Mouse (Mus musculus): ENCODE results near the gene Sh3gl2. TPM values are rescaled to one million over a fixed set of nuclear protein-coding genes. Genes with fewer than 3 reads are reported as not detected.

Sh3gl2 gene
- polyA plus RNA-seq, 1 experiment from 2014 or later: 0.67 TPM

GRCm38 (mm10) chr4:85267456-85267855, 62.5 kb downstream of the Sh3gl2 start:
- no peaks in the 10 kb centered on the region for H3K27me3 ChIP-seq (replicated peaks; ENCODE audit: control insufficient read depth, insufficient read depth, low read length)
- no peaks in the 10 kb centered on the region for H3K4me1 ChIP-seq (replicated peaks; ENCODE audit: control insufficient read depth, insufficient read depth, low read length)
- no peaks in the 10 kb centered on the region for H3K9me3 ChIP-seq (ENCODE audit: control insufficient read depth, low read length)
- no peak for DNase-seq (ENCODE audit: low spot score)
- no peak overlapping the region for H3K27ac ChIP-seq (ENCODE audit: low read depth, low read length)
- no peak overlapping the region for H3K4me2 ChIP-seq
- H3K4me3 ChIP-seq (ENCODE audit: low read depth, low read length): no peak overlapping the region
- WGBS: 73% methylated on average over 2 of the region's 2 CpGs
- H3K36me3 ChIP-seq (ENCODE audit: control insufficient read depth, insufficient read depth, low read length): no peaks in the 10 kb centered on the region
- H3K9ac ChIP-seq (ENCODE audit: low read depth, low read length): no peak overlapping the region
- no peak for ATAC-seq (replicated peaks; ENCODE audit: low FRiP score)

GRCm38 (mm10) chr4:85272877-85273276, 68.0 kb downstream of the Sh3gl2 start:
- 84% methylated on average over 4 of the region's 4 CpGs for WGBS
- Histone ChIP-seq H3K36me3 (ENCODE audit: control insufficient read depth, insufficient read depth, low read length) (no peaks in the 10 kb centered on the region), H3K9me3 (ENCODE audit: control insufficient read depth, low read length) (no peaks in the 10 kb centered on the region), H3K27ac (ENCODE audit: low read depth, low read length) (no peak overlapping the region), H3K4me2 (no peak overlapping the region), H3K27me3 (replicated peaks; ENCODE audit: control insufficient read depth, insufficient read depth, low read length) (no peaks in the 10 kb centered on the region), H3K9ac (ENCODE audit: low read depth, low read length) (no peak overlapping the region), H3K4me3 (ENCODE audit: low read depth, low read length) (no peak overlapping the region), H3K4me1 (replicated peaks; ENCODE audit: control insufficient read depth, insufficient read depth, low read length) (no peaks in the 10 kb centered on the region)
- no peak for DNase-seq (ENCODE audit: low spot score)
- no peak for ATAC-seq (replicated peaks; ENCODE audit: low FRiP score)

- Histone ChIP-seq H3K9me3 (ENCODE audit: control insufficient read depth, low read length) (no peaks in the 10 kb centered on the region), H3K4me2 (no peak overlapping the region), H3K27ac (ENCODE audit: low read depth, low read length) (no peak overlapping the region), H3K36me3 (ENCODE audit: control insufficient read depth, insufficient read depth, low read length) (no peaks in the 10 kb centered on the region), H3K4me3 (ENCODE audit: low read depth, low read length) (no peak overlapping the region), H3K9ac (ENCODE audit: low read depth, low read length) (no peak overlapping the region), H3K4me1 (replicated peaks; ENCODE audit: control insufficient read depth, insufficient read depth, low read length) (no peaks in the 10 kb centered on the region), H3K27me3 (replicated peaks; ENCODE audit: control insufficient read depth, insufficient read depth, low read length) (no peaks in the 10 kb centered on the region)
- DNase-seq (ENCODE audit: low spot score) (no peak), ATAC-seq (replicated peaks; ENCODE audit: low FRiP score) (no peak)
- 71% methylated on average over 3 of the region's 3 CpGs for WGBS
Measured at GRCm38 (mm10) chr4:85273452-85273851, 68.5 kb downstream of the Sh3gl2 start.

- WGBS: 93% methylated on average over 9 of the region's 9 CpGs
- no peak overlapping the region for H3K27ac ChIP-seq (ENCODE audit: low read depth, low read length)
- no peak for DNase-seq (ENCODE audit: low spot score)
- no peaks in the 10 kb centered on the region for H3K36me3 ChIP-seq (ENCODE audit: control insufficient read depth, insufficient read depth, low read length)
- no peaks in the 10 kb centered on the region for H3K27me3 ChIP-seq (replicated peaks; ENCODE audit: control insufficient read depth, insufficient read depth, low read length)
- ATAC-seq (replicated peaks; ENCODE audit: low FRiP score): no peak
- no peak overlapping the region for H3K4me2 ChIP-seq
- no peaks in the 10 kb centered on the region for H3K9me3 ChIP-seq (ENCODE audit: control insufficient read depth, low read length)
- no peak overlapping the region for H3K9ac ChIP-seq (ENCODE audit: low read depth, low read length)
- no peak overlapping the region for H3K4me3 ChIP-seq (ENCODE audit: low read depth, low read length)
- H3K4me1 ChIP-seq (replicated peaks; ENCODE audit: control insufficient read depth, insufficient read depth, low read length): no peaks in the 10 kb centered on the region
Measured at GRCm38 (mm10) chr4:85283151-85283550, 78.2 kb downstream of the Sh3gl2 start.

- WGBS: 70% methylated on average over 1 of the region's 1 CpGs
- no peak overlapping the region for H3K27ac ChIP-seq (ENCODE audit: low read depth, low read length)
- no peak overlapping the region for H3K9ac ChIP-seq (ENCODE audit: low read depth, low read length)
- H3K9me3 ChIP-seq (ENCODE audit: control insufficient read depth, low read length): no peaks in the 10 kb centered on the region
- no peaks in the 10 kb centered on the region for H3K36me3 ChIP-seq (ENCODE audit: control insufficient read depth, insufficient read depth, low read length)
- no peaks in the 10 kb centered on the region for H3K4me1 ChIP-seq (replicated peaks; ENCODE audit: control insufficient read depth, insufficient read depth, low read length)
- H3K4me3 ChIP-seq (ENCODE audit: low read depth, low read length): no peak overlapping the region
- DNase-seq (ENCODE audit: low spot score) (no peak), ATAC-seq (replicated peaks; ENCODE audit: low FRiP score) (no peak)
- H3K27me3 ChIP-seq (replicated peaks; ENCODE audit: control insufficient read depth, insufficient read depth, low read length): no peaks in the 10 kb centered on the region
- H3K4me2 ChIP-seq: no peak overlapping the region
Measured at GRCm38 (mm10) chr4:85289990-85290389, 85.1 kb downstream of the Sh3gl2 start.

GRCm38 (mm10) chr4:85291296-85291695, 86.4 kb downstream of the Sh3gl2 start:
- Histone ChIP-seq H3K9me3 (ENCODE audit: control insufficient read depth, low read length) (no peaks in the 10 kb centered on the region), H3K4me2 (no peak overlapping the region), H3K36me3 (ENCODE audit: control insufficient read depth, insufficient read depth, low read length) (no peaks in the 10 kb centered on the region), H3K4me1 (replicated peaks; ENCODE audit: control insufficient read depth, insufficient read depth, low read length) (no peaks in the 10 kb centered on the region), H3K9ac (ENCODE audit: low read depth, low read length) (no peak overlapping the region), H3K27ac (ENCODE audit: low read depth, low read length) (no peak overlapping the region), H3K27me3 (replicated peaks; ENCODE audit: control insufficient read depth, insufficient read depth, low read length) (no peaks in the 10 kb centered on the region), H3K4me3 (ENCODE audit: low read depth, low read length) (no peak overlapping the region)
- WGBS: 65% methylated on average over 4 of the region's 4 CpGs
- DNase-seq (ENCODE audit: low spot score) (no peak), ATAC-seq (replicated peaks; ENCODE audit: low FRiP score) (no peak)

GRCm38 (mm10) chr4:85293368-85293767, 88.4 kb downstream of the Sh3gl2 start:
- Histone ChIP-seq H3K9ac (ENCODE audit: low read depth, low read length) (no peak overlapping the region), H3K9me3 (ENCODE audit: control insufficient read depth, low read length) (no peaks in the 10 kb centered on the region), H3K4me1 (replicated peaks; ENCODE audit: control insufficient read depth, insufficient read depth, low read length) (no peaks in the 10 kb centered on the region), H3K27me3 (replicated peaks; ENCODE audit: control insufficient read depth, insufficient read depth, low read length) (no peaks in the 10 kb centered on the region), H3K27ac (ENCODE audit: low read depth, low read length) (no peak overlapping the region), H3K4me3 (ENCODE audit: low read depth, low read length) (no peak overlapping the region), H3K4me2 (no peak overlapping the region), H3K36me3 (ENCODE audit: control insufficient read depth, insufficient read depth, low read length) (no peaks in the 10 kb centered on the region)
- ATAC-seq (replicated peaks; ENCODE audit: low FRiP score) (no peak), DNase-seq (ENCODE audit: low spot score) (no peak)
- 73% methylated on average over 3 of the region's 3 CpGs for WGBS

GRCm38 (mm10) chr4:85300610-85301405, 95.9 kb downstream of the Sh3gl2 start:
- Histone ChIP-seq H3K4me2 (no peak overlapping the region), H3K9ac (ENCODE audit: low read depth, low read length) (no peak overlapping the region), H3K27ac (ENCODE audit: low read depth, low read length) (no peak overlapping the region), H3K4me1 (replicated peaks; ENCODE audit: control insufficient read depth, insufficient read depth, low read length) (no peaks in the 10 kb centered on the region), H3K9me3 (ENCODE audit: control insufficient read depth, low read length) (no peaks in the 10 kb centered on the region), H3K4me3 (ENCODE audit: low read depth, low read length) (no peak overlapping the region), H3K36me3 (ENCODE audit: control insufficient read depth, insufficient read depth, low read length) (no peaks in the 10 kb centered on the region), H3K27me3 (replicated peaks; ENCODE audit: control insufficient read depth, insufficient read depth, low read length) (no peaks in the 10 kb centered on the region)
- DNase-seq (ENCODE audit: low spot score) (no peak), ATAC-seq (replicated peaks; ENCODE audit: low FRiP score) (no peak)
- 76% methylated on average over 6 of the region's 6 CpGs for WGBS

- no peaks in the 10 kb centered on the region for H3K27me3 ChIP-seq (replicated peaks; ENCODE audit: control insufficient read depth, insufficient read depth, low read length)
- no peak overlapping the region for H3K4me2 ChIP-seq
- no peak for DNase-seq (ENCODE audit: low spot score)
- WGBS: 72% methylated on average over 7 of the region's 7 CpGs
- no peak overlapping the region for H3K27ac ChIP-seq (ENCODE audit: low read depth, low read length)
- no peak for ATAC-seq (replicated peaks; ENCODE audit: low FRiP score)
- H3K9ac ChIP-seq (ENCODE audit: low read depth, low read length): no peak overlapping the region
- H3K9me3 ChIP-seq (ENCODE audit: control insufficient read depth, low read length): no peaks in the 10 kb centered on the region
- H3K4me3 ChIP-seq (ENCODE audit: low read depth, low read length): no peak overlapping the region
- no peaks in the 10 kb centered on the region for H3K4me1 ChIP-seq (replicated peaks; ENCODE audit: control insufficient read depth, insufficient read depth, low read length)
- H3K36me3 ChIP-seq (ENCODE audit: control insufficient read depth, insufficient read depth, low read length): no peaks in the 10 kb centered on the region
Measured at GRCm38 (mm10) chr4:85305912-85306573, 101.1 kb downstream of the Sh3gl2 start.

Data from liver, embryonic 11.5 days (tissue).